Mouse (Mus musculus) heart, postnatal 10 days (tissue): ENCODE data around the gene Cdc14b. TPM values are rescaled to one million over a fixed set of nuclear protein-coding genes. Genes with fewer than 3 reads are reported as not detected.

Source experiments
- total RNA-seq, 2 experiments: library from RNA; stranded (reverse); gene quantifications; 2 replicates each; pipeline ENCODE4 v1.2.3; 2021

The Cdc14b gene
- total RNA-seq, 2 experiments from 2014 or later: 9.3 to 10.3 TPM

Other genes with a start within 250 kb of the Cdc14b start
- gene Hsd17b3, start 186.1 kb downstream of the Cdc14b start, total RNA-seq: not detected
- gene Slc35d2, start 145.9 kb downstream of the Cdc14b start, total RNA-seq: 1 to 10 TPM; 3.0 to 6.0 TPM
- 10 to 100 TPM; 27.0 to 28.9 TPM for gene Zfp367, start 122.1 kb downstream of the Cdc14b start, total RNA-seq
- gene Habp4, start 113.5 kb downstream of the Cdc14b start, total RNA-seq: 10 to 100 TPM; 46.3 to 54.2 TPM
- 10 to 100 TPM; 59.8 to 63.1 TPM for gene Aaed1, start 37.4 kb upstream of the Cdc14b start, total RNA-seq
- 100 to 1,000 TPM; 246 to 281 TPM for gene Ctsl, start 95.6 kb upstream of the Cdc14b start, total RNA-seq
- gene Cdk20, start 157.0 kb upstream of the Cdc14b start, total RNA-seq: 1 to 10 TPM; 3.3 TPM
- gene Fam240b, start 222.5 kb upstream of the Cdc14b start, total RNA-seq: not detected